Mouse (Mus musculus) spleen, adult 18-20 months (tissue): ENCODE measurements around the gene Gm11541.

ENCODE experiments used
- DNase-seq, 2 experiments: peaks; one replicate each; pipeline ENCODE4 v3.0.0; 2022; ENCODE audit warnings: mixed read lengths in 2 of 2

Gm11541 gene

DNA sequence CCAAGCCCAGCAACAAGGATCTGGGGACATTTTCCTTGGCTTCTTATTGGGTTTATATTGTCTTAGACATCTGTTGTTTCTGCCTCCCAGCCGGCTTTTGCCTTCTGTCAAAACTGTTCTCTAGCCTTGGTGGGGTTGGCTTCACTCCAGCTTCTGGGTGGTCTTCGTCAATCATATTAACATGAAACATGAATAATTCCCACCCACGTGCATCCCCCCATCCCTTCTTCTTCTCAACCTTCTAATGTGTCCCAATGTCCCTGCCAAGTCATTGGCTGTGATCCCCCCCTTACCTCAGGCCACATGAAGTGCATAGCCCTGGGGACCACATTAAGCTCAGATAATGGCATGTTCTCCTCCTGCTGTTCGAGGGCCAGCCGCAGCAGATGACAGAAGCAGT lies at the start of gene Gm11541:
Gene Gm11541 (minus strand): TSS at position 28 of the 400 bp plus-strand sequence.
- no peak for DNase-seq

DNA sequence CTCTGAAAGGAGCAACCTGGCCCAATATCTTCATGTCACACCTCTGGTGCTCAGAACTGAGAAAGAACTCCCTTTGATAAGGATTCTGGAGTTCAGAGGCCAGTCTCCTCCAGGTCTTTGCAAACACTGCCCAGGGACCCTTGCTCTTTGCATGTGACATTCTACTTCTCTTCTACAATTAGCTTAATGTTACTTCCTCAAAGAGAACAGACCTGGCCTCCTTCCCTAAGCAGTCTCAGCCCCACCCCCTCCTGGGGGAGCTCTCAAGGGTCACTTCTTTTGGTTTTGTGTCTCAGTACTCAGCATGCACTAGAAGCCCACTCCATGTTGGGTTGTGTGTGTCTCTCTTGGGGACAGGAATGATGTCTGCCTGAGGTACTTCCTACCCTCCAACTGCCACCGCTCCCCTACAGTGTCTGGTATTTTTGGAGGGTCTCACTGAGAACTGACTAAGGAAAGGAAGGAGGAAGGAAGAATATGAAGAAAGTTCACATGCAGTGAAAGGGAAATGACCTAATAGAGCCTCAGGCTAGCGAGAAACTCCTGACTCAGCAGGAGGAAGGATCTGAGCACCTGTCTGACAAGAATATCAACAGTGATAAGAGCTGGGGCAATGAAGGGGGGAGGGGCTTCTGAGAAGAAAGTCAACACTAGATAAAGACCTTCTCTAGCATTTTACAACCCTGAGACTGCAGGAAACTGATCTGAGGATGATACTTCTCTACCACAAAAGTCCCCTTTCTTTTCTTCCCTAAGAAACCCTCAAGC lies 48.8 kb upstream of the Gm11541 start:
- DNase-seq: no peak

GRCm38 (mm10) chr11:94741732-94742272 lies 37.5 kb upstream of the Gm11541 start, which contains the start of gene Cdc34b:
TSS of gene Cdc34b (plus strand) at chr11:94741782.
- no peak for DNase-seq

DNA sequence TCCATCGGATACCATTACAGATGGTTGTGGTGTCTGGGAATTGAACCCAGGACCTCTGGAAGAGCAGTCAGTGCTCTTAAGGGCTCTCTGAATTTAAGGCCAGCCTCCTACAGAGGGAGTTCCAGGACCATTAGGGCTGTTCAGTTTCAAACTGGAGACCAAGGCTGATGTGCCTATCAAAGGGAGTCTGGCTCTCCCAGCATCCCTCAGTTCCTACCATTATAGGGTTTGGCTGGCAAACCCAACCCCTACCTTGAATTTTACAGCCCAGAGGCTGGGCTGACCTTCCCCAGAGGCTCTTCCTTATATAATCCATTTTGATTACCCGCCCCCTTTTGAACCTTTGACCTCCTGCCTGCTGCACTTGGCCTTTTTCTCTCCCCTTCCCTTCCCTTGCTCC lies 31.4 kb upstream of the Gm11541 start:
- DNase-seq: no peak

GRCm38 (mm10) chr11:94732773-94733172 lies 28.5 kb upstream of the Gm11541 start:
- peak in 1 of 2 experiments; percentile 5 for DNase-seq

DNA sequence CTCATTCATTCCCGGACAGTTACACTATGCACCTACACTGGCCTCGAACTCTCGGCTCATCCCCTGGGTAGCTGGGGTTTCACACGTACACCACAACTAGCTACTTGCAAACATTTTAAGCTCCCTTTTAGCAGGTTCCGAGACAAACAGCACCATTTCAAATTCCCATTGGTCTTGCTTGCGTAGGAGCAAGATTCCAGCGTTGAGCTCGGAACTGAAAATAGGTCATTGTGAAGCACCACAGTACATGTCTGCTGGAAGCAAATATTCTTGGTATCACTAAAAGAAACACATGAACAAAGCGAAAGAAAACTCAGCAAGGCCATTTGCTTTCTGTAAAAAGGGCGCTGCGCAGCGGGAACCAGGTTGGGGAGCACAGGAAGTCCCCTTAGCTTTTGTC lies 26.9 kb upstream of the Gm11541 start:
- DNase-seq: no peak

DNA sequence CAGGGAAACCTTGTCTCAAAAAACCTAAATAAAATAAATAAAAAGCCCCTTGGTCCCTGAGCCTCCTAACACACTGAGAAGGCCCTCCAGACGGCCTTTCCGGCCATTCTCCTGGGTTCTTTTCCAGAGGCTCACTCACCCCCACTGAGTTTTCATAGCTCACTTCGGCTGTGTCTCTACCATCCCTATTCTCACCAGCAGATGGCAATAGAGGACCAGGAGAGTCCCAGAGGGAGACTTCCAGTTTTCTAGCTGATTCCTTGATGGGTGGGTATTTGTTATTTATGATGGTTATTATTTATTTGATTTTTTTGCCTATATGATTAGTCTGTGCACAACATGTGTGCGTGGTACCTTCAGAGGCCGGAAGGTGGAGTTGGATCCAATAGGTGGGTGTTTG lies 26.0 kb upstream of the Gm11541 start:
- peak in 1 of 2 experiments; percentile 50 for DNase-seq

DNA sequence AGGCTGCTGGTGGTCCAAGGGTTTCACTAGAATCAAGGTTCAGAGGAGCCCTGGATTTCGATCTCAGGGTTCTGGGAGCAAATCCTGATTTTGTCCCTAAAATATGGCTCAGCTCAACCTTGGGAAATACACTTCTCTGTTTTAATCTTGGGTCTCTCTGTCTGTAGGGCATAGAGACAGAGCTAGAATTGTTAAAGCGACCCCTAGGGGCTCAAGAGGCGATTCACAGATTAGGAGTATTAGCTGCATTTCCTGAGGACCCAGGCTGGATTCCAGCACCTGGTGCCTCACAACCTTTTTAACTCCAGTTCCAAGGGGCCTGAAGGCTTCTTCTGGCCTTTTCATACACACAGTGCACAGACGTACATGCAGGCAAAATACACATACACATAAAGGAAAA lies 25.3 kb upstream of the Gm11541 start:
- DNase-seq: no peak

DNA sequence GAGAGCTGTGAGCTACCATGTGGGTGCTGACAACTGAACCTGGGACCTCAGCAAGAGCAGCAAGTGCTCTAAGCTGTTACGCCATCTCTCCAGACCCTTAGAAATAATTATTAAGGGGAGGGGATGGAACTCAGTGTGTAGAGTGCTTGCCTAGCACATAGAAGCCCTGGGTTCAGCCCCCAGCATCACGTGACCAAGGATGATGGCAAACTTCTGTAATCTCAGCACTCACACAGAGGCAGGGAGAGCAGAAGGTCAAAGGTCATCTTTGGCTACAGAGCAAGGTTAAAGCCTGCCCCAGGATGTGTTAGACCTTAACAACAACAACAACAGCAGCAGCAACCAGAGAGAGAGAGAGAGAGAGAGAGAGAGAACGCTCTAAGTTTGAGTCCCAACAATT lies 24.2 kb upstream of the Gm11541 start:
- DNase-seq: no peak

DNA sequence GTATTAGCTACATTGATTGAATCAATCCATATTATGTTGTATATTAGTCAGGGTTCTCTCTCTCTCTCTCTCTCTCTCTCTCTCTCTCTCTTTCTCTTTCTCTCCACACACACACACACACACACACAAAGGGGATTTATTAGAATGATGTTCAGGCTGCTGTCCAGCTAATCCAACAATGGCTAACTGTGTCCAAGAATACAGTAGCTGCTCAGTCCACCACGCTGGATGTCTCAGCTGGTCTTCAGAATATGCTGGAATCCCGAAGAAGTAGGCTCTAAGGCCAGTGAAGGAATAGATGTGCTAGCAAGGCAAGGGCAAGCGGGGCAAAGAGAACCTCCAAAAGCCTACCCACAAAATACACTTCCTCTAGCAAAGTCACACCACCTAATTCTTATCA lies 23.0 kb upstream of the Gm11541 start:
- no peak for DNase-seq

- no peak for DNase-seq
These were observed 14.9 kb upstream of the Gm11541 start for GRCm38 (mm10) chr11:94719216-94719615.

- DNase-seq: no peak
These were observed 14.0 kb upstream of the Gm11541 start for GRCm38 (mm10) chr11:94718113-94718909.

- no peak for DNase-seq
These were observed 12.9 kb upstream of the Gm11541 start for GRCm38 (mm10) chr11:94717239-94717638.

DNA sequence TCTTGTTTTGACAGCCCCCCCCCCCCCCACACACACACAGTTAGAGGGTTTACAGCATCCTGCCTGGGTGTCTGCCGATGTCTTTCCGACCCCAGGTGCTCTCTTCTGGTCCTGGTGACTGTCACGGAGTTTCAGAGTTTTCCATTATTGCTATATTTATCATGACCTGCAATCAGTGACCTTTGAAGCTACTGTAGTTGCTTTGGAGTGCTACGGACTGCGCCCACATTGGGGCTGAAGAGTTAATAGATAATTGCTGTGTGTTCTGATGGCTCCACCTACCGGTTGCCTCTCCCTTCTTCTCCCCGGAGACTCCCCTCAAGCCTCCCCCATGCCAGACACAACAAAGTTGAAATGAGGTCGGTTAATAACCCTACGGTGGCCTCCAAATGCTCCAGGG lies 12.5 kb upstream of the Gm11541 start:
- no peak for DNase-seq

- DNase-seq: no peak
These were observed 11.3 kb upstream of the Gm11541 start for GRCm38 (mm10) chr11:94715622-94716021.

DNA sequence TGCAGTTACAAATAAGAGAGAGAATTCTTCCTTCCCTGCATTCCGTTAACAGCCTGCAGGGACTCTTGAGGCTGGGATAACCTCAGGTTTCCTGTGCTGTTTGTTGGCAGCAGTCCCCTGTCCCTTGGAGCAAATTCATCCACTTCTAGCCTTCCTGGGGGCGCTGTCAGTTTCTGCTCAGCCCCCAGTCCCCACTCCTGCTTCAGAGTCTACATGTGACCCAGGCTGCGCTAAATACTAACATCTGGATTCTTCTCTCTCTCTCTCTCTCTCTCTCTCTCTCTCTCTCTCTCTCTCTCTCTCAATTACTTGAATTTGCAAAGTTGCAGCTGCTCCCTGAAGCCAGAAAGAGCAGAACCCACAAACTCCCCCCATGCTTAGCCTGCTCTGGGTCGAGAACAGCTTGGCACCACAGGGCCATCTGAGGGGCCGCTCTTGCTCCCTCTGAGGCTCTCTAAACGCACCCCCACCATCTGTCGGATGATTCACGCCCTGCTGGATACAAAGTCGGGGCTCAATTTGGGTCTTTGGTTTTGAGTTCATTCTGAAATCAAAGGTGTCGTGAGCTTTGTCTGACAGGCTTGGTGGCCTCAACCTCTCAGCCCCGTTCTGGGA lies 9.1 kb upstream of the Gm11541 start:
- DNase-seq: no peak

DNA sequence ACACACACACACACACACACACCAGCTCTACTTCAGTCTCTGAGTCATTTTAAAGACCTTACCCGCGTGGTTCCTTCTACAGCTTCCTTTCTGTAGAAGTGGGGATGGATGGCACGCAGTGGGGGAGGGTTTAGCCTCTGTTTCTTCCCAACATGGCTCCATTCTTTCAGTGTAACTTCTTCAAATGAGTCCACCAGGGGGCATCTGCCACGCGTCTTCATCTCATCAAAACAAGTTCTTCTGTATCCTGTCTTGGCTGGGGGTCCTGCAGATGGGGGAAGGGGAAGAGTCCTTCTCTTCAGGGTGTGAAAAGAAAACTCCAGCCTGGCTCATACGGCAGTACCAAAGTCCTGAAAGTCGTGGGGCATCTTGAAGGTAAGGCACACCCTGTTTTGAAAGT lies 279 bp downstream of the Gm11541 start:
- DNase-seq: no peak

- DNase-seq: no peak
These were observed 2.1 kb downstream of the Gm11541 start for GRCm38 (mm10) chr11:94702216-94702610.

- no peak for DNase-seq
These were observed 2.7 kb downstream of the Gm11541 start for GRCm38 (mm10) chr11:94701401-94702215.

- no peak for DNase-seq
These were observed 4.9 kb downstream of the Gm11541 start for GRCm38 (mm10) chr11:94699399-94699798.

DNA sequence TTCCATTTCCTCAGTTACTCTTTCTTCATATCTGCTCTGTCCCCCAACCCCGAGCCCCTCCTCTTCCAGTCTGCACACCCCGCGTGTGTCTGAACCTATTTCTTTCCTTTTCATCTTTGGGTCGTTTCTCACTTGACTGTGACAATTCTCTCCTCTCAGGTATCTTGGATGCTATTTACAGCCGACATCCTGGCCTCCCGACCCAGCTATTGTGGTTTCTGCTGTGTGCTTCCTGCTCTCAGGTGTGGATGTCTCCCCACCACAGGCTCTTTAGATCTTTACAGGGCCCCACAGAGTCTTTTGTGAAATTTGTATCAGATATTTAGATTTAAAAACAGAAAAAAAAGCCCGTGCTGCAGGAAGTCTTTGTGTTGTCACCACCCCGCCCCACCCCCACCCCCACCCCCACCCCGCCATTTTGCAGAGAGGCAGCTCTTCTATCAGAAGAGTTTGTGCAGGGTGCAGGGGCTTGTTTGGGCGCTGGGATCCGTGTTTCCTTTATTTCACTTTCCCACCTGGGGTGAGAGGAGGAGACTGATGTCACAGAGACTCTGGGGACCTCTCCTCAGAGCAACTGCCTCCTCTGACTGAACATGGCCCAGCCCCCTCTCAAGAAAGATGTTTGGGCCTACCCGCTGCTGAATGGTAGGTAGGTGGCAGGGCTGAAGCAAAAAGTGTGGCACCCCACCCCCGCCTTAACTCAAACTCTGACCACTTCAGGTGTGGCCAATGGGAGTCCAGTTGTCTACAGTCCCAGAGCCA lies 6.4 kb downstream of the Gm11541 start:
- peak in 1 of 2 experiments; percentile 8 for DNase-seq

- no peak for DNase-seq
These were observed 7.2 kb downstream of the Gm11541 start for GRCm38 (mm10) chr11:94697140-94697539.
